23 mouse cellular contexts compared by ENCODE assay signal in genomic region chr17:25743831-25744230, GRCm38 (mm10). TPM values are rescaled to one million over a fixed set of nuclear protein-coding genes. Genes with fewer than 3 reads are reported as not detected.
A peak's percentile ranks its signal among the peaks of the same experiment; 100 is the strongest.
DNase-seq lines count a peak whose midpoint lies in the region; ATAC-seq and TF ChIP-seq lines count a peak whose summit lies in the region.
"Had no signal": no experiment of that assay in that cellular context is flagged by ENCODE, and none has a peak within 500 bp of the region (broad histone marks: within the 10 kb centered on the region; RNA-seq: fewer than 3 reads in every experiment).

No protein-coding gene starts in this region.

- H3K4me1 ChIP-seq in liver, embryonic 12.5 days: no peaks in the 10 kb centered on the region
- H3K4me1 ChIP-seq in liver, postnatal 0 days (ENCODE audit: insufficient read depth): no peaks in the 10 kb centered on the region
- H3K4me1 ChIP-seq: embryonic facial prominence, embryonic 13.5 days; forebrain, embryonic 12.5 days; heart, embryonic 13.5 days; hindbrain, embryonic 12.5 days had no signal

- WGBS in liver, embryonic 12.5 days (ENCODE audit: insufficient replicate concordance): 78% methylated on average over 9 of the region's 9 CpGs
- 76% methylated on average over 9 of the region's 9 CpGs for WGBS in liver, postnatal 0 days (ENCODE audit: insufficient replicate concordance)

- H3K36me3 ChIP-seq in liver, embryonic 12.5 days: no peaks in the 10 kb centered on the region
- H3K36me3 ChIP-seq in liver, postnatal 0 days (replicated peaks; ENCODE audit: insufficient read depth, low read length): no peaks in the 10 kb centered on the region
- H3K36me3 ChIP-seq: embryonic facial prominence, embryonic 13.5 days; forebrain, embryonic 12.5 days; heart, embryonic 13.5 days; hindbrain, embryonic 12.5 days had no signal

- TF ChIP-seq EP300 in liver, postnatal 0 days (IDR thresholded peaks at IDR 0.05; ENCODE audit: low read depth): no peak

- no peak overlapping the region for H3K4me3 ChIP-seq in liver, embryonic 12.5 days
- H3K4me3 ChIP-seq in liver, postnatal 0 days (ENCODE audit: low read depth, low read length): no peak overlapping the region
- H3K4me3 ChIP-seq: embryonic facial prominence, embryonic 13.5 days; forebrain, embryonic 12.5 days; heart, embryonic 13.5 days; hindbrain, embryonic 12.5 days had no signal

- no peak overlapping the region for H3K4me2 ChIP-seq in liver, embryonic 12.5 days
- no peak overlapping the region for H3K4me2 ChIP-seq in liver, postnatal 0 days (ENCODE audit: low read depth, low read length)
- H3K4me2 ChIP-seq: embryonic facial prominence, embryonic 13.5 days; forebrain, embryonic 12.5 days; heart, embryonic 13.5 days; hindbrain, embryonic 12.5 days had no signal

- H3K9ac ChIP-seq in liver, embryonic 12.5 days: no peak overlapping the region
- no peak overlapping the region for H3K9ac ChIP-seq in liver, postnatal 0 days (replicated peaks)
- H3K9ac ChIP-seq: embryonic facial prominence, embryonic 13.5 days; forebrain, embryonic 12.5 days; forebrain, postnatal 0 days; heart, embryonic 13.5 days; hindbrain, embryonic 12.5 days had no signal

- DNase-seq in liver, postnatal 0 days: no peak
- DNase-seq in 416B (ENCODE audit: low read depth): peak; percentile 89
- DNase-seq in adrenal gland, adult 2 months: peak; percentile 84
- peak; percentile 75 for DNase-seq in adrenal gland, postnatal 25 days
- no peak for DNase-seq in cerebellum, postnatal 36 days
- DNase-seq in embryo, embryonic 10 days (ENCODE audit: low spot score): no peak
- DNase-seq: cerebellum, adult 11 months; cerebellum, adult 8-10 months; forebrain, postnatal 0 days; gastrocnemius, postnatal 14 days; heart, postnatal 10 days; heart, postnatal 4 days had no signal

- H3K27ac ChIP-seq in liver, embryonic 12.5 days: no peak overlapping the region
- H3K27ac ChIP-seq in liver, postnatal 0 days (ENCODE audit: low read depth): no peak overlapping the region
- H3K27ac ChIP-seq: embryonic facial prominence, embryonic 13.5 days; forebrain, embryonic 12.5 days; heart, embryonic 13.5 days; hindbrain, embryonic 12.5 days had no signal

- ATAC-seq in liver, embryonic 12.5 days: 0 out of 2 replicates have a peak, but pooled peaks have one; percentile 13
- ATAC-seq in liver, postnatal 0 days: no peak
- ATAC-seq: forebrain, postnatal 0 days; hindbrain, embryonic 16.5 days; inflammation-experienced regulatory T-cells, adult 6 months; intestine, postnatal 0 days had no signal

- no peak for TF ChIP-seq CTCF in liver, postnatal 0 days (IDR thresholded peaks at IDR 0.05; ENCODE audit: low read depth)

- H3K9me3 ChIP-seq in liver, embryonic 12.5 days (replicated peaks): no peaks in the 10 kb centered on the region
- no peaks in the 10 kb centered on the region for H3K9me3 ChIP-seq in liver, postnatal 0 days (ENCODE audit: low read length)
- H3K9me3 ChIP-seq: embryonic facial prominence, embryonic 13.5 days; forebrain, embryonic 12.5 days; heart, embryonic 13.5 days; hindbrain, embryonic 12.5 days had no signal

- H3K27me3 ChIP-seq in liver, embryonic 12.5 days (replicated peaks): peaks cover 19% of the 10 kb centered on the region; the same call in 1 of the 2 replicates
- no peaks in the 10 kb centered on the region for H3K27me3 ChIP-seq in liver, postnatal 0 days (ENCODE audit: insufficient read depth, low read length)

RNA-seq across cellular contexts. Expression of gene Mslnl, which starts 8.0 kb away (rescaled TPM):
- not detected in 2 replicates for polyA plus RNA-seq in liver, embryonic 12.5 days (2016; fragmentation: Nextera tagmentation; extraction: Ambion mirVana)
- not detected in 2 replicates for polyA plus RNA-seq in liver, postnatal 0 days (2015; fragmentation: Nextera tagmentation; extraction: Ambion mirVana)
- not detected for total RNA-seq in adrenal gland, adult 2 months (2021)
- polyA plus RNA-seq in adrenal gland, adult 2 months (2012; rRNA removed): 0.18 and 0.26 TPM in 2 replicates
- not detected in 2 replicates for total RNA-seq in adrenal gland, postnatal 25 days (2021)
- total RNA-seq: gastrocnemius, adult 18-20 months; gastrocnemius, postnatal 14 days; granulocyte monocyte progenitor cell, adult 5-6 weeks; heart, adult 8-10 months; heart, postnatal 10 days; heart, postnatal 4 days had no signal
- polyA plus RNA-seq: embryonic facial prominence, embryonic 13.5 days; forebrain, postnatal 0 days; heart, embryonic 13.5 days; hindbrain, embryonic 12.5 days; hindbrain, embryonic 16.5 days; inflammation-experienced regulatory T-cells, adult 6 months; intestine, postnatal 0 days had no signal

RNA-seq across cellular contexts. Expression of gene Msln, which starts 10.3 kb away (rescaled TPM):
- polyA plus RNA-seq in liver, embryonic 12.5 days (2016; fragmentation: Nextera tagmentation; extraction: Ambion mirVana): 0.26 and 0.30 TPM in 2 replicates
- polyA plus RNA-seq in liver, postnatal 0 days (2015; fragmentation: Nextera tagmentation; extraction: Ambion mirVana): 12.3 and 14.7 TPM in 2 replicates
- 10 to 100 TPM in 1 of 2 experiments, 1 to 10 TPM in 1; 6.0 to 10.3 TPM for total RNA-seq in adrenal gland, adult 2 months (2021)
- polyA plus RNA-seq in adrenal gland, adult 2 months (2012; rRNA removed): 4.1 and 5.2 TPM in 2 replicates
- 2.2 and 3.7 TPM in 2 replicates for total RNA-seq in adrenal gland, postnatal 25 days (2021)
- total RNA-seq: granulocyte monocyte progenitor cell, adult 5-6 weeks had no signal
- polyA plus RNA-seq: inflammation-experienced regulatory T-cells, adult 6 months had no signal

RNA-seq across cellular contexts. Expression of gene Rpusd1, which starts 16.4 kb away (rescaled TPM):
- polyA plus RNA-seq in liver, embryonic 12.5 days (2016; fragmentation: Nextera tagmentation; extraction: Ambion mirVana): 8.8 and 10.3 TPM in 2 replicates
- 3.8 and 3.9 TPM in 2 replicates for polyA plus RNA-seq in liver, postnatal 0 days (2015; fragmentation: Nextera tagmentation; extraction: Ambion mirVana)
- total RNA-seq in adrenal gland, adult 2 months (2021): 10 to 100 TPM; 10.3 to 14.6 TPM
- polyA plus RNA-seq in adrenal gland, adult 2 months (2012; rRNA removed): 87.7 and 100 TPM in 2 replicates
- total RNA-seq in adrenal gland, postnatal 25 days (2021): 14.1 and 14.6 TPM in 2 replicates

RNA-seq across cellular contexts. Expression of gene Chtf18, which starts 16.6 kb away (rescaled TPM):
- 33.3 and 37.6 TPM in 2 replicates for polyA plus RNA-seq in liver, embryonic 12.5 days (2016; fragmentation: Nextera tagmentation; extraction: Ambion mirVana)
- 7.4 TPM in 2 replicates for polyA plus RNA-seq in liver, postnatal 0 days (2015; fragmentation: Nextera tagmentation; extraction: Ambion mirVana)
- total RNA-seq in adrenal gland, adult 2 months (2021): 1 to 10 TPM; 1.8 to 2.3 TPM
- 3.0 and 4.1 TPM in 2 replicates for polyA plus RNA-seq in adrenal gland, adult 2 months (2012; rRNA removed)
- total RNA-seq in adrenal gland, postnatal 25 days (2021): 6.3 and 7.8 TPM in 2 replicates

RNA-seq across cellular contexts. Expression of gene Gng13, which starts 26.9 kb away (rescaled TPM):
- polyA plus RNA-seq in liver, embryonic 12.5 days (2016; fragmentation: Nextera tagmentation; extraction: Ambion mirVana): 1.2 and 1.4 TPM in 2 replicates
- 0.39 TPM in 1 of 2 replicates, not detected in the other for polyA plus RNA-seq in liver, postnatal 0 days (2015; fragmentation: Nextera tagmentation; extraction: Ambion mirVana)
- 1 to 10 TPM; 1.1 to 1.4 TPM for total RNA-seq in adrenal gland, adult 2 months (2021)
- polyA plus RNA-seq in adrenal gland, adult 2 months (2012; rRNA removed): not detected in 2 replicates
- total RNA-seq in adrenal gland, postnatal 25 days (2021): not detected in 2 replicates
- total RNA-seq: gastrocnemius, adult 18-20 months; gastrocnemius, postnatal 14 days; granulocyte monocyte progenitor cell, adult 5-6 weeks had no signal
- polyA plus RNA-seq: inflammation-experienced regulatory T-cells, adult 6 months had no signal

Comparison
In these comparisons a context has a peak if more than half of its experiments do, and no peak if none do; other contexts are left out.
1. DNase-seq: peak in 416B (single experiment), adrenal gland, adult 2 months (single experiment) and adrenal gland, postnatal 25 days (single experiment); none in liver, postnatal 0 days (single experiment), cerebellum, postnatal 36 days (0 of 2) and embryo, embryonic 10 days (single experiment).